Mouse (Mus musculus): ENCODE data around the gene Trp53.
A peak's percentile ranks its signal among the peaks of the same experiment; 100 is the strongest.
"Not testable (repeated sequence)": the region's sequence is repeated elsewhere in the genome, so short reads cannot be mapped to it uniquely, and the experiment has no call there.

Trp53 gene

GRCm38 (mm10) chr11:69594853-69595252, 14.7 kb downstream of the Trp53 start:
- no peak for DNase-seq (ENCODE audit: low spot score in 2 of 2)

DNA sequence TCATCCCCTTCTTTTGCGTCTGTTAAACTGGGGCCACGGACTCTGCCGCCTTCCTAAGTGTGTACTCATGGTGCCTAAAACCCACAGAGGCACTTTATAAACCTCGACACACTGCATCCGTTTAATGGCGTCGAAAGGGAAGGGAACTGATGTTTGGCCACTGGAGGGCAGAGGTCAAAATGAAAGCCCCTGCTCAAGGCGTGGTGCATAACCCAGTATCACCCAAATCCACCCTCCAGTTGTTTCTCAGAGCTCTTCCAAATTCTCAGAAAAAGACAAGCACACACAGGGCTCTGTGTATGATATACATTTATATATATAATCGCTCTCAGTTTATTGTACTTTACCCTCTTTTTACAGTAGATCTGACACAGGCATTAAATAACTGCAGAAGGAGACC, 19.3 kb downstream of the Trp53 start:
- DNase-seq (ENCODE audit: low spot score in 2 of 2): no peak

GRCm38 (mm10) chr11:69600098-69600497, 19.9 kb downstream of the Trp53 start:
- peak; percentile 53 to 71 for DNase-seq (ENCODE audit: low spot score in 2 of 2)

- no peak for DNase-seq (ENCODE audit: low spot score in 2 of 2)
Observed at GRCm38 (mm10) chr11:69601768-69602167, 21.6 kb downstream of the Trp53 start.

- DNase-seq (ENCODE audit: low spot score in 2 of 2): no peak
Observed at GRCm38 (mm10) chr11:69603516-69603915, 23.4 kb downstream of the Trp53 start.

DNA sequence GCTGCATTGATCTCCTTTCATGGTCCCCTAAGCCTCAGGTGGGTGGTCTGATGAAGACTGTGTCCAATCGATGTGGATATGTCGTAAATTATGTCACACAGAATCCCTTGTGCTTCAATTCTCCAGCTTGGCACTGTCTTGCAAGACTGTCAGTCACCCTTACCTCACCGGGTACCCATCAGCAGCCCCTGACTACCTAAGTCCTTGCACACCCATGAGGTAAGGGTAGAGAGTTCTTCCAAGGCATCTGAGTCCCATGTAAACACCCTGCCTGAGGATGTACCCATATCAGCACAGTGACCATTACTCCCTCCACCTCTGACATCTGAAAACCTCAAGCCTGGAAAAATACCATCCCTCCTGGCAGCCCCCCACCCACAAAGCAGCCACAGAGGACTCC, 24.2 kb downstream of the Trp53 start:
- DNase-seq (ENCODE audit: low spot score in 2 of 2): no peak

DNA sequence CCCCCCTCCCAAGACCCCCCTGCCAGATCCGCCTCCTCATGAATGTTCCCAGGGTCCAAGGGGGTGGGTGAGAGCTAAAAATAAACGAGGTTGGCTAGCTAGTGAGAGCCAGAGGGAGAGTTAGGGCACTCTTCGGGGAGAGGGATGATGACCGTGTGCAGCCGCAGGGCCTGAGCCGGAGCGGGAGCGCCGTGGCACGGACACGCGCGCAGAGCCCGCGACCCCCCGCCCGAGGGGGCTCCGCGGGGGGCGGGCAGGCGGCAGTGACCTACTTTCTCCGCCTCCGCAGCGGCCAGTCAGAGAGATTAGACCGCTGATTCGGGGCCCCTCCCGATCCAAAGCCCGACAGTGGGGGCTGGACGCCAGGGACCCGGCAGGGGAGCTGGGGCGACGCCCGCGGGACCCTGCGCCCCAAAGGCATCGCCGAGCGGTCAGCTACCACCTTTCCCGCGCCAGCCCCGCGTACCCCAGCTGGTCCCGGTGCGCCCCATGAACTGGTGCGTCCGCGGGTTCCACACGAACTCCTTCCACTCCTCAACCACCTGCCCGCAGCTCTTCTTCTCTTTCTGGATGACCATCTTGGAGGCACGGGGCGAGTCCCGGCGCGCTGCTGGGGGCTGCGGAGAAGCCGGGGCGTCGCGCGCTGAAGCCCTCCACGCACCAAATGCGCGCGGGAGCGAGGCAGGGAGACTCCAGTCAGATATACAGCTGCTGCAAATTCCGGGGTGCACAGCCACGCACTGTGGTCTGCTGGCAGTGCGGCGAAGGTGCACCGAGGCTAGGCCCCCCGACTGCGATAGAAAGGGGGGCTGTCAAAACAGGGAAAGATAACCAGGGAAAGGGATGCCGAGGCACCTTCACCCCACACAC, 24.9 kb downstream of the Trp53 start:
- DNase-seq (ENCODE audit: low spot score in 2 of 2): peak in 1 of 2 experiments; percentile 57

DNA sequence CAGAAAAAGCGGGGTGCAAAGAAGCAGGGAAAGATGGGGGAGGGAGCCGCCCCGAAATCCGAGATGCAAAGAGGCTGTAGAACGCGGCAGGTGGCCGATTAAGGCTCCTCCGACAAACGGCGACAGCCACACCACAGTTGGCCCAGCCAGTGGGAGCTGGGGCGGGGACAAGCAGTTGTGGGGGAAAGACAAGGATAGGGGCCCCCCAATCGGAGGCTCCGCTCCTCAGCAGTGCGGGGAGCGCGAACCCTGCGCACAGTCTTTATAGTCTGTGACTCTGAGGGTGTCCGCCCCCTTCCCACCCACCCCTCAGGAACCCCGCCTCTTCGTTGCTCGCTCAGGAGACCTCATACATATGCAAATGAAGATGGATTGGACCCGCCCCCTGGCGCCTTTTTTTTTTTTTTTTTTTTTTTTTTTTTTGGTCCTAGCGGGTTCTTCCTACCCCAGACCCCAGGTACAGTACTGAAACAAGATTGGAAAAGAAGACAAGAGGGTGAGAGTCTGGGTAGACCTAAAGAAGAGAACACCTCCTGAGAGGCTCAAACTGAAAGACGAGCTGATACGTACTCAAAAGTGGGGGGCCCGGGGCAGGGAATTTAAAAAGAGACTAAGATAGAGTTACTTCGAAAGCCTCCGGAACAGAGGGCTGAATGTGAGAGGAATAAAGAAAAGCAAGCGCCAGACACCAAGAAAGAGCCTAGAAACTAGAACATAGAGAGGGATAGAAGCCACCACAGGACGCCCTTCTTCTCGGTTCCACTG, 25.7 kb downstream of the Trp53 start, which contains the start of gene Atp1b2:
Gene Atp1b2 (minus strand): TSS at position 217 of the 765 bp plus-strand sequence.
- DNase-seq (ENCODE audit: low spot score in 2 of 2): peak; percentile 76 to 81

DNA sequence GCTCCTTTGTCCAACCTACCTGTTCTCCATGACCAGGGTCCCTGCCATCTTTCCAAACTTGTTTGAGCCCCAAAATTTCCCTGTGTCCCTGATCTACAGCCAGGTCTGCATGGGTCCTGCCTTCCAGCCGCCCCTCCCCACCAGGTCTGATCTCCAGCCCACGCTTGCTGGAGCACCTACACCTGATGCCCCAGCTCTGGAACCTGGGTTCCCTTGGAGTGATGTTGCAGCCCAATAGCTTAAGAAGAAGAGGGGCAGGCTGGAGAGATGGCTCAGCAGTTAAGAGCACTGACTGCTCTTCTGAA, 26.3 kb downstream of the Trp53 start:
- DNase-seq (ENCODE audit: low spot score in 2 of 2): no peak

GRCm38 (mm10) chr11:69606832-69607231, 26.7 kb downstream of the Trp53 start:
- DNase-seq (ENCODE audit: low spot score in 2 of 2): no peak

DNA sequence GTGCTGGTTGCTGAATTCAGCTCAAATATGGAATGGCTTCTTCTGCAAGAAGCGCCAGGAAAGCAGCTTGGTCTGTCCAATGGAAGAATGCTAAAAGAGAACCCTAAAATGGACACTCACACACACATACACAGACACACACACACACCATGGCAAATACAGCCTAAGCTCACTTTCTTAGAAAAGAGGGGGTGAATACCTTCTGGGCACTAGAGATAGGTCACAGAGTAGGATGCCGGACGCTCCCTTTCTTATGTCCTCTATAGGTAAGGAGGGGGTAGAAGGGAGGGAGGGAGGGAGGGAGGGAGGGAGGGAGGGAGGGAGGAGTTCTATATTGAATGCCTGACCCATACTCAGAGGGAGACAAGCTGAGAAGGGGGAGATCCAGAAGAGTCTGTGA, 28.4 kb downstream of the Trp53 start:
- no peak for DNase-seq (ENCODE audit: low spot score in 2 of 2)

DNA sequence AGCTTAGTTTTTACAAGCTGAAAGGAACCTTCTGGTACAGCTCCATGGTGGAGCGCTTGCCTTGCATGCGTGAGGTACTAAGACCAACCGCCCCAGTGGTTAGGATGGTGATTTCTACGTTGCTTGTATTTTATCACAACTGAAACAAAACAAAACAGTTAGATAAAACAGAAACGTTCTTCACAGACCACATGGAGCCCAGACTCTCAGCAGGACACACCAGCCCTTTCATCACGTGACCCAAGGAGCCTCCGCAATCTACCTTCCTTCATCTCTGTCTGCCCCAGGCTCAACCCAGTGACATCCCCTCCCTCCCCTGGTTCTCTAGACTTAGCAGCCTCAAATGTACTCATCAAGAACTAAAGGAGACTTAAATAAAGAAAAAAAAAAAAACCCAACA, 29.3 kb downstream of the Trp53 start:
- DNase-seq (ENCODE audit: low spot score in 2 of 2): no peak

DNA sequence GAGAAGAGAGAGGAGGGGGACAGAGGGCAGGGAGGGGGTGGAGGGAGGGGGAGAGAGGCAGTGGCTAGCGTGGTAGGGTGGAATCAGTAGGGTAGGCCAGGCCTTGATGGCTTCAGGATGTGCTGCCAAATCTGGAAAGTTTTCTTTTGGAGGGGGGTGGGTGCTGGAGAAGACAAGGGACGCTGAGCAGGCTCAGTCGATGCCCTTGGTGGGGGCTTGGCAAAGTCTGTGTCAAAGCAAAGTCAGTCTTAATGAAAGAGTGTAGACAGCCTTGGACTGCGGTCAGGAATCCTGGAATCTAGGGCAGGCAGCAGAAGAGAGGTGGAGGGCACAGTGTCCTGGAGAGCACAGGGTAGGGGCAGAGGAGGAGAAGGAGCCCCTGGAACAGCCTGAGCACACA, 30.7 kb downstream of the Trp53 start:
- DNase-seq (ENCODE audit: low spot score in 2 of 2): no peak

- DNase-seq (ENCODE audit: low spot score in 2 of 2): peak; percentile 69 to 87
Observed at GRCm38 (mm10) chr11:69613553-69614256, 33.5 kb downstream of the Trp53 start.

- not testable (repeated sequence) for DNase-seq (ENCODE audit: low spot score in 2 of 2)
Observed at GRCm38 (mm10) chr11:69614257-69614588, 34.1 kb downstream of the Trp53 start.

- DNase-seq (ENCODE audit: low spot score in 2 of 2): no peak
Observed at GRCm38 (mm10) chr11:69616781-69617180, 36.6 kb downstream of the Trp53 start.

GRCm38 (mm10) chr11:69617805-69618204, 37.6 kb downstream of the Trp53 start, which contains the start of gene Shbg:
Gene Shbg, minus strand, starts transcription at chr11:69617905.
- no peak for DNase-seq (ENCODE audit: low spot score in 2 of 2)

DNA sequence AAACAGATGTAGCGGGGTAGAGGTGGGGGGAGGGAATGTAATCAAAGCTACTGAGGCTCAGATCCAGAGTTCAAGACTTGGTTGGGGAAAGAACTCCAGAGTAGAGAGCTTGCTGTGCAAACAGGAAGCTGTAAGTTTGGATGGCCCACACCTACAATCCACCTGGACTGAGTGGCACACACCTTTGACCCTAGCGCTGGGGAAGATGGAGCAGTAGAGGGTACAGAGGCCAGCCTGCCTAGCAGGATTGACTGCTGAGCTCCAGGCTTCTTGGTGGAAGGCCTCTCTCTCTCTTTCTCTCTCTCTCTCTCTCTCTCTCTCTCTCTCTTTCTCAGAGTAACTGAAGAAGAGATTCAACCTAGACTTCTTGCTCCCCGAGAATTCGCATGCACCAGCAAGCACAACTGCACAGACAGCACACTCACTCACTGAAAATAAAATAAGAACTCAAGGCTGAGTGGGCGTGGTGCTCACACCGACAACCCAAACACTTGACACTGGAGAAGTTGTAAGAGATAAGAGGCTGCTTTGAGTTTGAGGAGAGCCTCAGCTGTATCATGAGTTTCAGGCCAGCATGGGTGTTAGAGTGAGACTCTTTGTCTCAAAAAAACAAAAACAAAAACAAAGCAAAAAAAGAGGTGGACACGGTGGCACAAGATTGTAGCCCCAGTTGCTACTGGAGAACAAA, 40.4 kb downstream of the Trp53 start:
- no peak for DNase-seq (ENCODE audit: low spot score in 2 of 2)

DNA sequence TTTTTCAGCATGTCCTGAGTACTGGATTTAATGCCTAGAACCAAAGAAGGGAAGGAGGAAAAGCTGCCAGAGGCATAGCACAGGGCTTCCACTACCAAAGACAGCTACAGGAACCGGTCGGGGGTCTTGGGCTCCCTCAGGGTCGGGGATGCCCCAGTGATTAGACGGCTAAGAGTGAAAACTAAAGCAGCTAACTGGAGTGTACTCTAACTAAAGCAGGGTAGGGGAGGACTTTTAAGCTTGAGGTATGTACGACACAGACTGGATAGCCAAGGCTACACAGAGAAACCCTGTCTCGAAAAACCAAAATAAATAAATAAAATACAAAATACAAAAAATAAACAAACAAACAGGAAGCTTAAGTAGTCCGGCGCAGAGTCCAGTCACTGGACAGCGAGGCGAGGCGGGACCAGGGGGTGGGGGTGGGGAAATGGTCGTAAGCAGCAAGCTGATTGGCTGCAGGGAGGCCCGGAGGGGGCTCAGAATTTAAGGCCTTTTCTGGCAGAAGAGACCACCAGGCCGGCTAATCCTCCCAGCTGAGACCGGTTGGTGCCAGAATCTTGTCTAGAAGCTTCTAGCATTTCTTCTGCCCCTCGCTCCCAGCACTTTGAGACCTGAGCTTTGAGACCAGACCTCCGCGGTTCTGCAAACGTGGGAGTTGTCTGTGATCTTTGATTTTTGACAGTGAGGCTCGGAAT, 41.6 kb downstream of the Trp53 start, which contains the start of gene Sat2:
Gene Sat2 (plus strand): TSS at position 454 of the 698 bp plus-strand sequence.
- peak; percentile 42 to 77 for DNase-seq (ENCODE audit: low spot score in 2 of 2)

DNA sequence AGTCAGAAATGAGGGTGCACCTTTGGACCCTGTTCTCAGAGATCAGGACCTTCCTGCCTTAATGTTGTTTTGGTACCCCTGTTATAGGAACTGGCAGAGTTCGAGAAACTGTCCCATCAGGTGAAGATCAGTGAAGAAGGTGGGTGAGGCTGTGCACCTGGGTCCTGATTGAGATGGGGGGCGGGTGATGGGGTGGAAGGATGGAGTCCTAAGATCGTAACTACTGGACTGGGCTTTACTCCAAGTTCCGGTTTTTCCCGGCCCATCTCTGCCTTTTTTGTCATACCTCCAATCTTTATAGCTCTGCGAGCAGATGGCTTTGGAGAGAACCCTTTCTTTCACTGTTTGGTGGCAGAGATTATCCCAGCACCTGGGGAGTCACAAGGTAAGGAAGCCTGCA, 42.2 kb downstream of the Trp53 start:
- no peak for DNase-seq (ENCODE audit: low spot score in 2 of 2)

DNA sequence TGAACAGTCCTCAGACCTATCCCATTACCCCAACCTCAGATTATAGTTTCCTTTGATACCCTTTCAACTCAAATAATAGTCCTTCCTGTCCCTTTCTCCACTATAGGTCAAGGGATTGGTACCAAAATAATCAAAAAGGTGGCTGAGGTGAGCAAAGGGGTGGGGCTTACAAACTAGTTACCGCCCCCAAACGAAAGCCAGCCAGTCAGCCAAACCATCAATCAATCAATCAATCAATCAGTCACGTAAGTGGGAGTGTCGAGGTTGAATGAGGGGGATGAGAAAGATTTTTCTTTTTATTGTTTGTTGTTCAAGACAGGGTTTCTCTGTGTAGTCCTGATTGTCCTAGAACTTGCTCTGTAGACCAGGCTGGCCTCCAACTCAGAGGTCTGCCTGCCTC, 42.8 kb downstream of the Trp53 start:
- no peak for DNase-seq (ENCODE audit: low spot score in 2 of 2)
